Mouse (Mus musculus): ENCODE data around the gene Ttyh3.

DNA sequence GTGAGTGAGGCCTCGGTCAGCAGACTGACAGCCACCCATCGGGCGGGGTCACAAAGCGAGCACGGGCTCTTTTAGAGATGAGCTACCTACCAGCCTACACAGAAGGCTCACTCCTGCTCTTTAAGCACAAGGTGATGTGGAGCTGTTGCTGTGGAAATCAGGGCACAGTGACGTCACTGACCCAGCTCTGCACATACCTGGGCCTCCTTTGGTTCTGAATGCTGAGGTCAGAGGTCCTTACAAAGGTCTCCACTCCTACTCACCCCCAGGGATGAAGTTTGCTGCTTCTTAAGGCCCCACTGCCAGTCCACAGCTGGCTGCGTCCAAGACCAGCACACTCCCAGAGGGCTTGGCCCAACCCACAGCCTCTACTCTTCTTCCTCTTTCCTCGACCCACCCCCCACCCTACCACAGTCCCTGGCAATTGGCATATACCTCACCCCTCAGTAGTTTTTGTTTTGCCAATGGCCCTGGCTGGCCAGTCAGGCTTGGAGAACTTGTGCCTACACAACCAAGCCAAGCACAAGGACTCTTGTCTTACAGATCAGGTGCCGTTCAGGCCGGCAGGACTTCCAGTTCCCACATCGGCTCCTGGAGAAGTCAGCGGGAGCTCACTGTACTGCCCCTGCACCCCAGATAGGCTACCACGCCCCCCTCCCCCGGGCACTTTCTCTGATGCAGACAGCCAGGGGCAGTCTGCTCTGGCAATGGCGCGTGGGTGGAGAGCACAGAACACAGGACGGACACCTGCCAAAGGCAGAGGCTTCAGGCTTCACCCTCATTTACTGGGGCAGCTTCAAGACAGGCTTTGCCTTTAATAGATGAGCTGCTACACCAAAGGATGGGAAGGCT is 14.1 kb upstream of the Ttyh3 start:
- no peak for TF ChIP-seq GATA1 (IDR thresholded peaks at IDR 0.05; ENCODE audit: borderline replicate concordance, low read length)
- TF ChIP-seq FLI1 (IDR thresholded peaks at IDR 0.05; ENCODE audit: low read length), result no peak
